9 mouse cellular contexts compared by ENCODE assay signal in the genomic region with DNA sequence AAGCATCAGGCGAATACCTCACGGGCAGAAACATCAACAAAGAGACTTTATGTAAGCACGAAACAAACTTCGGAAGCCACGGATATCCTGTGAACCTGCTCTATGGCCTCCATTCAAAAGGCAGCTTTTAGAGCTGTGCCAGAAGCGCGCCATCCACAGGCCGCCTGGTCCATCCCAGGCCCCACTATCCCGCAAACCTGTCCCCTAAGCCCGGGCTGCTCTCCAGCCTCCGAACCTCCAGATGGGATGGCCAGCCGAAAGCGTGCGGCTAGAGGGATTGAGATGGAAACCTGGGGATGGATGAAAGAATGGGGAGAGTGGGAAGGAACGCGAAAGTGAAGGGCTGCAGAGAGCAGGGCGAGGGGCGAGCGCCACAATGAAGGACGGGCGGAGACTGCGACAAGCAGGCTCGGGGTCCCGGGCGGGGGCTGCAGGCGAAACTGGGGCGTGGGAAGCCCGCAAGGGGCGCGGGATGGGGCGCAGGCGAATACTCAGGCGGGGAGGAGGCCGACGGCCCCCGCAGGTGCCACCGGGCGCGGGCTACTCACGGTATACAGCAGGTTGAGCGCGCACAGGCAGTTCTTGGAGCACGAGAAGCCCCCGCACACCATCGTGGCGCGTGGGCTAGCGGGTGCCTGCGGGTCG. TPM values are rescaled to one million over a fixed set of nuclear protein-coding genes. Genes with fewer than 3 reads are reported as not detected.
A peak's percentile ranks its signal among the peaks of the same experiment; 100 is the strongest.
DNase-seq lines count a peak whose midpoint lies in the region; ATAC-seq and TF ChIP-seq lines count a peak whose summit lies in the region.
"Had no signal": no experiment of that assay in that cellular context is flagged by ENCODE, and none has a peak within 500 bp of the region (broad histone marks: within the 10 kb centered on the region; RNA-seq: fewer than 3 reads in every experiment).

No protein-coding gene starts in this region.

- H3K27me3 ChIP-seq in MEL (ENCODE audit: control insufficient read depth in 1 of 2, insufficient read depth in 2 of 2, low read length in 2 of 2), result no peaks in the 10 kb centered on the region
- no peaks in the 10 kb centered on the region for H3K27me3 ChIP-seq in heart, embryonic 16.5 days (ENCODE audit: control insufficient read depth, insufficient read depth, low read length)
- H3K27me3 ChIP-seq in lung, embryonic 14.5 days (ENCODE audit: insufficient read depth, low read length), result no peaks in the 10 kb centered on the region

- peak overlapping the region; percentile 96 for H3K4me2 ChIP-seq in heart, embryonic 16.5 days (ENCODE audit: low read depth, low read length)
- peak overlapping the region; percentile 96 for H3K4me2 ChIP-seq in lung, embryonic 14.5 days

- peaks cover 8 to 13% of the 10 kb centered on the region in 2 experiments for H3K4me1 ChIP-seq in MEL (ENCODE audit: control insufficient read depth in 1 of 2, insufficient read depth in 2 of 2, low read length in 2 of 2)
- H3K4me1 ChIP-seq in heart, embryonic 16.5 days (ENCODE audit: control insufficient read depth, insufficient read depth, low read length), result peaks cover 20% of the 10 kb centered on the region
- no peaks in the 10 kb centered on the region for H3K4me1 ChIP-seq in lung, embryonic 14.5 days (ENCODE audit: insufficient read depth)

- no peak for TF ChIP-seq EP300 in MEL (IDR thresholded peaks at IDR 0.05; ENCODE audit: low read depth in 1 of 2, low read length in 2 of 2)

- peak; percentile 54 for ATAC-seq in erythroid progenitor cell, adult 5-6 weeks (replicated peaks; ENCODE audit: low FRiP score, poor library complexity, severe bottlenecking)
- peak; percentile 53 for ATAC-seq in heart, embryonic 16.5 days (replicated peaks; ENCODE audit: extremely low read depth, insufficient read depth, low FRiP score)
- peak; percentile 42 for ATAC-seq in lung, embryonic 14.5 days (ENCODE audit: insufficient read depth)
- 0 out of 2 replicates have a peak, but pooled peaks have one; percentile 7 for ATAC-seq in neutrophil, adult 5-6 weeks (ENCODE audit: extremely low read depth, insufficient number of reproducible peaks, low FRiP score, poor library complexity, severe bottlenecking)

- H3K4me3 ChIP-seq in MEL (ENCODE audit: control insufficient read depth in 1 of 2, insufficient read depth in 1 of 2, low read depth in 2 of 2, low read length in 2 of 2), result peak overlapping the region; percentile 91 to 100
- peak overlapping the region; percentile 91 for H3K4me3 ChIP-seq in heart, embryonic 16.5 days (ENCODE audit: low read length)
- H3K4me3 ChIP-seq in lung, embryonic 14.5 days (ENCODE audit: low read depth, low read length), result peak overlapping the region; percentile 81

- no peak for TF ChIP-seq POLR2A in MEL (IDR thresholded peaks at IDR 0.05; ENCODE audit: control insufficient read depth in 1 of 2, insufficient read depth in 1 of 2, low read depth in 1 of 2, low read length in 2 of 2, poor library complexity in 1 of 2)

- TF ChIP-seq RAD21 in MEL (IDR thresholded peaks at IDR 0.05; ENCODE audit: low read depth, low read length), result no peak

- WGBS in heart, embryonic 16.5 days, result under 1% methylated on average over 49 of the region's 50 CpGs
- WGBS in lung, embryonic 14.5 days, result under 1% methylated on average over 48 of the region's 50 CpGs

- peak overlapping the region; percentile 6; the same call in 1 of the 2 replicates for H3K27ac ChIP-seq in MEL (ENCODE audit: control insufficient read depth, low read depth, low read length)
- H3K27ac ChIP-seq in heart, embryonic 16.5 days (ENCODE audit: low read length), result peak overlapping the region; percentile 68
- peak overlapping the region; percentile 67; the same call in 1 of the 2 replicates for H3K27ac ChIP-seq in lung, embryonic 14.5 days (ENCODE audit: low read depth)

- peaks cover 0 to 11% of the 10 kb centered on the region in 2 experiments; a peak in 2 of 4 replicates for H3K36me3 ChIP-seq in MEL (ENCODE audit: control insufficient read depth in 1 of 2, insufficient read depth in 2 of 2, low read length in 2 of 2)
- no peaks in the 10 kb centered on the region for H3K36me3 ChIP-seq in heart, embryonic 16.5 days (ENCODE audit: control insufficient read depth, insufficient read depth)
- H3K36me3 ChIP-seq in lung, embryonic 14.5 days (ENCODE audit: insufficient read depth), result no peaks in the 10 kb centered on the region

- no peaks in the 10 kb centered on the region for H3K9me3 ChIP-seq in MEL (replicated peaks; ENCODE audit: insufficient read depth, low read length)
- H3K9me3 ChIP-seq in heart, embryonic 16.5 days (replicated peaks; ENCODE audit: control insufficient read depth, low read length), result no peaks in the 10 kb centered on the region
- H3K9me3 ChIP-seq in lung, embryonic 14.5 days (ENCODE audit: low read depth, low read length), result no peaks in the 10 kb centered on the region

- peak overlapping the region; percentile 80 for H3K9ac ChIP-seq in MEL (ENCODE audit: control insufficient read depth, low read depth, low read length, poor library complexity, severe bottlenecking)
- H3K9ac ChIP-seq in heart, embryonic 16.5 days (ENCODE audit: low read length), result peak overlapping the region; percentile 90
- H3K9ac ChIP-seq in lung, embryonic 14.5 days, result peak overlapping the region; percentile 82

- TF ChIP-seq CTCF in MEL (IDR thresholded peaks at IDR 0.05 in 2 of 3, conservative IDR thresholded peaks at IDR 0.05 in 1 of 3; ENCODE audit: control insufficient read depth in 1 of 3, insufficient read depth in 1 of 3, low read depth in 2 of 3, low read length in 3 of 3, poor library complexity in 1 of 3, severe bottlenecking in 1 of 3), result peak; percentile 8 to 54 (median 39); a peak in 4 of 6 replicates
- no peak for TF ChIP-seq CTCF in lung, embryonic 14.5 days (IDR thresholded peaks at IDR 0.05; ENCODE audit: low read depth)

- H3K79me2 ChIP-seq in MEL (ENCODE audit: control insufficient read depth, insufficient read depth, low read length, poor library complexity), result peaks cover 1% of the 10 kb centered on the region; the same call in 1 of the 2 replicates

- peak; percentile 74 for DNase-seq in MEL (ENCODE audit: low read depth, low spot score)
- peak; percentile 37 for DNase-seq in c-Kit-positive CD71-positive TER-119-negative erythroid progenitor cells, embryonic 14.5 days (ENCODE audit: low read depth)
- peak; percentile 57 for DNase-seq in kidney, postnatal 14 days
- DNase-seq in lung, embryonic 14.5 days, result peak; percentile 68
- peak; percentile 54 to 62 for DNase-seq in thymus, postnatal 10 days (ENCODE audit: low spot score in 2 of 2)

TF ChIP-seq in MEL, 35 proteins besides CTCF, POLR2A, EP300 and RAD21:
- TF ChIP-seq TCF12 (IDR thresholded peaks at IDR 0.05; ENCODE audit: low read depth, low read length) (0 out of 2 replicates have a peak, but pooled peaks have one; percentile 22), MAX (IDR thresholded peaks at IDR 0.05; ENCODE audit: low read length) (no peak)

RNA-seq across cellular contexts. Expression of a gene that starts 0.5 kb away (rescaled TPM):
- 23.0 and 23.7 TPM in 2 replicates for total RNA-seq in MEL (2012; rRNA removed)
- polyA plus RNA-seq in MEL (2012; ENCODE audit: insufficient read depth in 1 of 2, insufficient read length in 2 of 2, low read depth in 1 of 2, low replicate concordance in 2 of 2, missing spikeins in 1 of 2), result 10 to 100 TPM in 1 of 2 experiments, not detected in 1; 37.5 TPM
- total RNA-seq in erythroid progenitor cell, adult 5-6 weeks (2015; ENCODE audit: low replicate concordance), result 58.4 and 68.3 TPM in 2 replicates
- 30.5 and 44.0 TPM in 2 replicates for total RNA-seq in erythroid progenitor cell, adult 5-6 weeks (2017; ENCODE audit: low replicate concordance)
- 65.3 and 72.3 TPM in 2 replicates for polyA plus RNA-seq in heart, embryonic 16.5 days (2015; fragmentation: Nextera tagmentation; extraction: Ambion mirVana)
- 108 and 117 TPM in 2 replicates for polyA plus RNA-seq in lung, embryonic 14.5 days (2014; fragmentation: Nextera tagmentation; extraction: Ambion mirVana)
- 228 and 237 TPM in 2 replicates for total RNA-seq in neutrophil, adult 5-6 weeks (2017)

RNA-seq across cellular contexts. Expression of a gene that starts 49.1 kb away (rescaled TPM):
- total RNA-seq in MEL (2012; rRNA removed), result not detected in 2 replicates
- not detected for polyA plus RNA-seq in MEL (2012; ENCODE audit: insufficient read depth in 1 of 2, insufficient read length in 2 of 2, low read depth in 1 of 2, low replicate concordance in 2 of 2, missing spikeins in 1 of 2)
- not detected in 2 replicates for total RNA-seq in erythroid progenitor cell, adult 5-6 weeks (2015; ENCODE audit: low replicate concordance)
- not detected in 2 replicates for total RNA-seq in erythroid progenitor cell, adult 5-6 weeks (2017; ENCODE audit: low replicate concordance)
- polyA plus RNA-seq in heart, embryonic 16.5 days (2015; fragmentation: Nextera tagmentation; extraction: Ambion mirVana), result 1.7 and 3.3 TPM in 2 replicates
- polyA plus RNA-seq in lung, embryonic 14.5 days (2014; fragmentation: Nextera tagmentation; extraction: Ambion mirVana), result 0.41 and 0.50 TPM in 2 replicates
- total RNA-seq in neutrophil, adult 5-6 weeks (2017), result not detected in 2 replicates
- total RNA-seq: layer of hippocampus, adult 8-10 months had no signal

Comparison
In these comparisons a context has a peak if more than half of its experiments do, and no peak if none do; other contexts are left out.
1. Peak in every context shown above with its lines: DNase-seq, ATAC-seq, H3K4me3 ChIP-seq and H3K27ac ChIP-seq.
2. H3K27ac ChIP-seq: peak in every context shown above with its lines; median percentile 68 in heart, embryonic 16.5 days; 67 in lung, embryonic 14.5 days; 6 in MEL.